Mouse (Mus musculus): ENCODE results near the gene Tmem9b. TPM values are rescaled to one million over a fixed set of nuclear protein-coding genes. Genes with fewer than 3 reads are reported as not detected.

Gene Tmem9b
- total RNA-seq, 2 experiments from 2014 or later: 34.8 to 36.9 TPM

DNA sequence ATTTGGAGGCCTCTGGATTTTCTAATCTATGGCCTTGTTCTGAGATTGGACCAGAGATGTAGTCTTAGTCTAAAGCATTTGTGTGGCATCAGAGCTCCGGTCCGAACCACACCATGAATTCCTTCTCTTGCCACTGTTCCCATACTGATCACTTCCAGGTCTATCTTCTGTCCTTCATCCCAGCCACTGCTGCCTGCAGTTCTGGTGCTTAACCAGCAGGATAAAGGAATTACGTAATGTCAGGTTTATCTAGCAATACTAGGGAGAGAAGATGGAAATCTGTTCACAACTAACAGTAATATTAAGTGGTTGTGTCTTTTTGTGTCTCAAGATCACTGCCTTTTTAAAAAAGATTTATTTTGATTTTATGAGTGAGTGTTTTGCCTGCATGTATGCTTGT, 62.6 kb downstream of the Tmem9b start:
- no peak for DNase-seq (ENCODE audit: low spot score in 2 of 2)

DNA sequence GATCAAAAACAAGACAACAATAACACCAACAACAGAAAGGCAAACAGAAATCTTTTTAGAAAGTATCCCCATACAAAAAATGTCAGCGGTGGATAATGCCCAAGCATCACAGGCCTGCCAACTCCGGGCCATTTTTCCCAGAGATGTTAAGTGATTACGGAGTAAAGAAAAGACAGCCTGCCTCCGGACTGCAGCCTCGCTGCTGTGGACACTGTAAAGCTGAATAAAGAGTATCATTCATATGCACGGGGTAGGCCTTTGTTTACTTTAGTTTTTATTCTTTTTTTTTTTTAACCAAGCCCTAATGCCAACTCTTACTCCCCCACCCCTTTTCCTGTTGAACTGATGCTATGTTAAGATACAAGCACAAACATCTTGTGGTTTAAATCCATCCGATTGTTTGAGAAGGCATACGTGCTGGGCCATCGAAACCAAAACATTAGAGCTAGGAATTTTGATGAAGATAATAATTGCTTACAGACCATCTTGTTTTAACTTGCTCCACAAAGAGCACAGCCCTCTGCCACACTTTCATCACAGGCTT, 66.0 kb downstream of the Tmem9b start:
- DNase-seq (ENCODE audit: low spot score in 2 of 2): no peak

Other genes starting within 250 kb of the Tmem9b start
- under 1 TPM; 0.25 to 0.40 TPM for gene Trim66, start 244.7 kb downstream of the Tmem9b start, total RNA-seq (2021)
- gene Rpl27a, start 233.7 kb downstream of the Tmem9b start, total RNA-seq (2021): 100 to 1,000 TPM; 264 to 272 TPM
- 10 to 100 TPM; 54.1 to 57.6 TPM for gene St5, start 49.3 kb downstream of the Tmem9b start, total RNA-seq (2021)
- 10 to 100 TPM; 33.3 to 34.0 TPM for gene Akip1, start 49.2 kb downstream of the Tmem9b start, total RNA-seq (2021)
- gene BC051019, start 29.0 kb downstream of the Tmem9b start, total RNA-seq (2021): not detected
- gene Ascl3, start 21.1 kb downstream of the Tmem9b start, total RNA-seq (2021): not detected
- 1 to 10 TPM; 1.1 to 1.2 TPM for gene Nrip3, start 29.1 kb upstream of the Tmem9b start, total RNA-seq (2021)
- 1 to 10 TPM in 1 of 2 experiments, under 1 TPM in 1; 0.92 to 3.1 TPM for gene Scube2, start 112.8 kb upstream of the Tmem9b start, total RNA-seq (2021)
- 100 to 1,000 TPM; 150 to 154 TPM for gene Dennd5a, start 207.6 kb upstream of the Tmem9b start, total RNA-seq (2021)
- 10 to 100 TPM; 43.4 to 49.2 TPM for gene Tmem41b, start 234.1 kb upstream of the Tmem9b start, total RNA-seq (2021)